7 mouse cellular contexts compared by ENCODE assay signal in the genomic region with DNA sequence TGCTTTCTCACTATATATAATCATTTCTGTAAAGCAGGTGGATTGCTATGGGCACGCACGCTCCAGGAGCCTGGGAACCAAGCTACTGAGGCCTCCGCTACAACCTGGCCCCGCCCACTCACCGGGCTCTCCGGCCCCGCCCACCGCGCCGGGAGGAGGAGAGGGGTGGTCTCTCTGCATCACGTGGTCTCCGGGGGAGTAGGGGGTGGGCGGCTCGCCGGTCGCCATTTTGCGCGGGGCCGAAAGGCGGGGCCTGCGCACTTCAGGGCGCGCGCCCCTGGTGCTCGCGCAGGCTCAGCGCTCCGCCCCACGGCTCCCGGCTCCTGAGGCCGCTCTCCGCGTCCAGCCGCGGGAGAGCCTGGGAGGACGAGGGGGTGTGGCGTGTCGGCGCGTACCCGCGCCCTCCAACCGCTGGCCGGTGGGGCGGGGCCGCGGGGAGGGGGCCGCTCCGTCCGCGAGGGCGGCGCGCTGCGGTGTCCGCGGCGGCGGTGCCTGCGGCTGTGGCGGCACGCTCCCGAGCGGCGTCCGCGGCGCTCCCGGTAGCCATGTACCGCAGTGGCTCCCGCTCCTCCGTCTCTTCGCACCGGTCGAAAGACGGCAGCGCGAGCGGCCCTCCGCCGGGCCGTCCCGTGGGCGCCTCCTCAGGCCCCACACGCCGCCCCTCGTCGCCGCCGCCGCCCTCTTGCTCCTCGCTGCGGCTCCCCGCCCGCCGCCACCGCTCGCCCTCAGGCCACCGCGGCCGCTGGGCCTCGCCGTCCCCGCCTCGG. TPM values are rescaled to one million over a fixed set of nuclear protein-coding genes. Genes with fewer than 3 reads are reported as not detected.
DNase-seq lines count a peak whose midpoint lies in the region; ATAC-seq lines count a peak whose summit lies in the region.

A gene (plus strand): TSS at position 438 of the 767 bp plus-strand sequence.

- under 1% methylated on average over 81 of the region's 105 CpGs for WGBS in embryonic facial prominence, embryonic 12.5 days
- under 1% methylated on average over 67 of the region's 105 CpGs for WGBS in limb, embryonic 11.5 days
- WGBS in midbrain, embryonic 14.5 days = under 1% methylated on average over 67 of the region's 105 CpGs

- peaks cover 12% of the 10 kb centered on the region for H3K36me3 ChIP-seq in embryonic facial prominence, embryonic 12.5 days
- peaks cover 3% of the 10 kb centered on the region for H3K36me3 ChIP-seq in limb, embryonic 11.5 days (ENCODE audit: control insufficient read depth, insufficient read depth, low read length)
- H3K36me3 ChIP-seq in midbrain, embryonic 14.5 days (ENCODE audit: control insufficient read depth, insufficient read depth, low read length) = peaks cover 13% of the 10 kb centered on the region

- peak within 1 kb of the TSS; percentile 76 for H3K4me2 ChIP-seq in embryonic facial prominence, embryonic 12.5 days (replicated peaks)
- H3K4me2 ChIP-seq in limb, embryonic 11.5 days (ENCODE audit: low read depth, severe bottlenecking) = peak within 1 kb of the TSS; percentile 83
- H3K4me2 ChIP-seq in midbrain, embryonic 14.5 days (ENCODE audit: low read length) = peak within 1 kb of the TSS; percentile 84

- ATAC-seq in embryonic facial prominence, embryonic 12.5 days (ENCODE audit: insufficient number of reproducible peaks, insufficient read depth, low FRiP score, low TSS enrichment) = peak; percentile 95
- ATAC-seq in limb, embryonic 11.5 days (ENCODE audit: insufficient number of reproducible peaks, low FRiP score, low TSS enrichment, low read depth) = peak; percentile 95
- ATAC-seq in midbrain, embryonic 14.5 days (ENCODE audit: low FRiP score, low TSS enrichment) = peak; percentile 98

- DNase-seq in adrenal gland, postnatal 25 days = peak; percentile 99
- peak; percentile 100 for DNase-seq in heart, adult 11 months
- peak; percentile 99 for DNase-seq in kidney, adult 18-20 months
- peak; percentile 99 for DNase-seq in limb, embryonic 11.5 days (ENCODE audit: low spot score)
- DNase-seq in midbrain, embryonic 14.5 days = peak; percentile 98
- peak; percentile 98 to 99 for DNase-seq in spleen, adult 18-20 months

- peaks cover 14% of the 10 kb centered on the region for H3K4me1 ChIP-seq in embryonic facial prominence, embryonic 12.5 days
- peaks cover 7% of the 10 kb centered on the region for H3K4me1 ChIP-seq in limb, embryonic 11.5 days (ENCODE audit: control insufficient read depth, insufficient read depth, low read length)
- peaks cover 17% of the 10 kb centered on the region for H3K4me1 ChIP-seq in midbrain, embryonic 14.5 days (ENCODE audit: control insufficient read depth, insufficient read depth, low read length)

- H3K27me3 ChIP-seq in embryonic facial prominence, embryonic 12.5 days = no peaks in the 10 kb centered on the region
- H3K27me3 ChIP-seq in limb, embryonic 11.5 days (ENCODE audit: control insufficient read depth, insufficient read depth, low read length) = no peaks in the 10 kb centered on the region
- no peaks in the 10 kb centered on the region for H3K27me3 ChIP-seq in midbrain, embryonic 14.5 days (ENCODE audit: control insufficient read depth, insufficient read depth, low read length)

- peak within 1 kb of the TSS; percentile 94 for H3K4me3 ChIP-seq in embryonic facial prominence, embryonic 12.5 days
- H3K4me3 ChIP-seq in limb, embryonic 11.5 days (ENCODE audit: low read depth, low read length) = peak within 1 kb of the TSS; percentile 71
- peak within 1 kb of the TSS; percentile 91 for H3K4me3 ChIP-seq in midbrain, embryonic 14.5 days (replicated peaks; ENCODE audit: low read depth, low read length)

- H3K27ac ChIP-seq in embryonic facial prominence, embryonic 12.5 days = peak within 1 kb of the TSS; percentile 92
- peak within 1 kb of the TSS; percentile 76 for H3K27ac ChIP-seq in limb, embryonic 11.5 days (replicated peaks; ENCODE audit: low read depth, low read length)
- peak within 1 kb of the TSS; percentile 93 for H3K27ac ChIP-seq in midbrain, embryonic 14.5 days (replicated peaks; ENCODE audit: low read depth, low read length)

- no peaks in the 10 kb centered on the region for H3K9me3 ChIP-seq in embryonic facial prominence, embryonic 12.5 days
- H3K9me3 ChIP-seq in limb, embryonic 11.5 days (ENCODE audit: control insufficient read depth, low read length) = no peaks in the 10 kb centered on the region
- H3K9me3 ChIP-seq in midbrain, embryonic 14.5 days (ENCODE audit: control insufficient read depth, low read length) = no peaks in the 10 kb centered on the region

- peak within 1 kb of the TSS; percentile 99 for H3K9ac ChIP-seq in embryonic facial prominence, embryonic 12.5 days
- H3K9ac ChIP-seq in limb, embryonic 11.5 days (ENCODE audit: low read length) = peak within 1 kb of the TSS; percentile 96
- peak within 1 kb of the TSS; percentile 92 for H3K9ac ChIP-seq in midbrain, embryonic 14.5 days (replicated peaks; ENCODE audit: low read length)

RNA-seq across cellular contexts. Expression of the gene that starts here (rescaled TPM):
- 34.7 and 38.3 TPM in 2 replicates for total RNA-seq in adrenal gland, postnatal 25 days (2021)
- 16.9 and 18.2 TPM in 2 replicates for polyA plus RNA-seq in embryonic facial prominence, embryonic 12.5 days (2016; fragmentation: Nextera tagmentation; extraction: Ambion mirVana)
- polyA plus RNA-seq in limb, embryonic 11.5 days (2014; fragmentation: Nextera tagmentation; extraction: Ambion mirVana) = 16.1 and 17.0 TPM in 2 replicates
- polyA plus RNA-seq in midbrain, embryonic 14.5 days (2014; fragmentation: Nextera tagmentation; extraction: Ambion mirVana) = 26.2 and 28.0 TPM in 2 replicates

Comparison
In these comparisons a context has a peak if more than half of its experiments do, and no peak if none do; other contexts are left out.
1. Peak in every context shown above with its lines: DNase-seq, ATAC-seq, H3K4me3 ChIP-seq and H3K27ac ChIP-seq.